Mouse (Mus musculus) liver, adult 2 months (tissue): ENCODE measurements at regions not wholly inside any gene's neighbourhood (a gene's known extent, or its start where the extent isn't known, plus 50 kb on each side); places are given as distances from the start of the nearest gene placed in this dataset.

ENCODE experiments used
- CTCF ChIP-seq: fragments of 200-500 bp; IDR thresholded peaks from 2 replicates; pipeline ENCODE4 v1.5.1; 2011; ENCODE audit warnings: low read depth, low read length, control low read depth
- POLR2A ChIP-seq: fragments of 200-500 bp; IDR thresholded peaks from 2 replicates; pipeline ENCODE4 v1.6.1; 2011; ENCODE audit warnings: low read length, control low read depth; ENCODE audit not compliant: insufficient read depth; ENCODE audit errors: extremely low read depth

GRCm38 (mm10) chr5:106229154-106229553, 228.8 kb downstream of the Barhl2 start:
- TF ChIP-seq POLR2A (no peak), CTCF (no peak)
